Mouse (Mus musculus) embryo, embryonic 11 days (tissue): ENCODE measurements at regions not wholly inside any gene's neighbourhood (a gene's known extent, or its start where the extent isn't known, plus 50 kb on each side); places are given as distances from the start of the nearest gene placed in this dataset.

Source experiments
- DNase-seq: peaks from one replicate; pipeline ENCODE4 v3.0.0-alpha.2; 2015

- no peak for DNase-seq
Observed at GRCm38 (mm10) chr16:71963579-71963978, 344.5 kb upstream of the Robo1 start.

GRCm38 (mm10) chr16:71973811-71974210 lies 334.3 kb upstream of the Robo1 start:
- DNase-seq = no peak

GRCm38 (mm10) chr16:71997634-71998278 lies 310.4 kb upstream of the Robo1 start:
- no peak for DNase-seq

- DNase-seq = peak; percentile 79
Observed at GRCm38 (mm10) chr16:72027404-72028215, 280.5 kb upstream of the Robo1 start.

GRCm38 (mm10) chr16:72028216-72028610 lies 279.9 kb upstream of the Robo1 start:
- DNase-seq = no peak

GRCm38 (mm10) chr16:72028798-72029197 lies 279.3 kb upstream of the Robo1 start:
- DNase-seq = peak; percentile 64

- DNase-seq = peak; percentile 23
Observed at GRCm38 (mm10) chr16:72029273-72029672, 278.8 kb upstream of the Robo1 start.

- no peak for DNase-seq
Observed at GRCm38 (mm10) chr16:72068254-72068653, 239.9 kb upstream of the Robo1 start.

GRCm38 (mm10) chr16:72069581-72069980 lies 238.5 kb upstream of the Robo1 start:
- DNase-seq = no peak

GRCm38 (mm10) chr16:72071756-72072471 lies 236.2 kb upstream of the Robo1 start:
- peak; percentile 34 for DNase-seq

- no peak for DNase-seq
Observed at GRCm38 (mm10) chr16:72085181-72085580, 222.9 kb upstream of the Robo1 start.

GRCm38 (mm10) chr16:72088053-72088452 lies 220.1 kb upstream of the Robo1 start:
- no peak for DNase-seq

GRCm38 (mm10) chr16:72088916-72089315 lies 219.2 kb upstream of the Robo1 start:
- DNase-seq = no peak
